Mouse (Mus musculus) forebrain, embryonic 16.5 days (tissue): Measurements from ENCODE around the gene Pptc7. TPM values are rescaled to one million over a fixed set of nuclear protein-coding genes. Genes with fewer than 3 reads are reported as not detected.
A peak's percentile ranks its signal among the peaks of the same experiment; 100 is the strongest.

Source experiments
- ATAC-seq: fragments of 200-750 bp; cut with Nextera tagmentation; 2 replicates; pipeline ENCODE4 v1.8.0; 2017; ENCODE audit warnings: mild to moderate bottlenecking, moderate library complexity
- H3K27ac ChIP-seq: fragments of 300-500 bp; sonication (generic); 2 replicates; pipeline ENCODE4 v1.5.1; 2014; ENCODE audit warnings: low read length, control low read depth
- H3K27me3 ChIP-seq: fragments of 300-500 bp; sonication (generic); replicated peaks from 2 replicates; pipeline ENCODE4 v1.6.1; 2014; ENCODE audit warnings: low read length; ENCODE audit not compliant: control insufficient read depth, insufficient read depth
- H3K36me3 ChIP-seq: fragments of 300-500 bp; sonication (generic); 2 replicates; pipeline ENCODE4 v1.6.1; 2014; ENCODE audit not compliant: control insufficient read depth, insufficient read depth
- H3K4me1 ChIP-seq: fragments of 300-500 bp; sonication (generic); replicated peaks from 2 replicates; pipeline ENCODE4 v1.6.1; 2014; ENCODE audit warnings: low read length; ENCODE audit not compliant: control insufficient read depth, insufficient read depth
- H3K4me2 ChIP-seq: fragments of 300-500 bp; sonication (generic); 2 replicates; pipeline ENCODE4 v1.6.1; 2014; ENCODE audit warnings: mild to moderate bottlenecking, low read length, control low read depth
- H3K4me3 ChIP-seq: fragments of 300-500 bp; sonication (generic); replicated peaks from 2 replicates; pipeline ENCODE4 v1.5.1; 2014; ENCODE audit warnings: mild to moderate bottlenecking, low read length, control low read depth
- H3K9ac ChIP-seq: fragments of 300-500 bp; sonication (generic); replicated peaks from 2 replicates; pipeline ENCODE4 v1.6.1; 2014; ENCODE audit warnings: low read depth, low read length, control low read depth
- H3K9me3 ChIP-seq: fragments of 300-500 bp; sonication (generic); 2 replicates; pipeline ENCODE4 v1.6.1; 2016; ENCODE audit warnings: low read length; ENCODE audit not compliant: control insufficient read depth
- WGBS: fragments of 180-500 bp; shearing (Covaris S2); extraction: QIAGEN DNeasy Blood & Tissue Kit; methylation state at CpG from one replicate; pipeline ENCODE4 v1.1.7; 2014; 5-methylcytosine and 5-hydroxymethylcytosine counted together
- polyA plus RNA-seq: library from polyadenylated mRNA; unstranded; fragments of >200 nt; fragmentation: Nextera tagmentation; extraction: Ambion mirVana; gene quantifications from 2 replicates; pipeline ENCODE4 v1.2.1, GENCODE M21; 2015

Pptc7 gene
- polyA plus RNA-seq, 1 experiment from 2014 or later, result 8.2 TPM

DNA sequence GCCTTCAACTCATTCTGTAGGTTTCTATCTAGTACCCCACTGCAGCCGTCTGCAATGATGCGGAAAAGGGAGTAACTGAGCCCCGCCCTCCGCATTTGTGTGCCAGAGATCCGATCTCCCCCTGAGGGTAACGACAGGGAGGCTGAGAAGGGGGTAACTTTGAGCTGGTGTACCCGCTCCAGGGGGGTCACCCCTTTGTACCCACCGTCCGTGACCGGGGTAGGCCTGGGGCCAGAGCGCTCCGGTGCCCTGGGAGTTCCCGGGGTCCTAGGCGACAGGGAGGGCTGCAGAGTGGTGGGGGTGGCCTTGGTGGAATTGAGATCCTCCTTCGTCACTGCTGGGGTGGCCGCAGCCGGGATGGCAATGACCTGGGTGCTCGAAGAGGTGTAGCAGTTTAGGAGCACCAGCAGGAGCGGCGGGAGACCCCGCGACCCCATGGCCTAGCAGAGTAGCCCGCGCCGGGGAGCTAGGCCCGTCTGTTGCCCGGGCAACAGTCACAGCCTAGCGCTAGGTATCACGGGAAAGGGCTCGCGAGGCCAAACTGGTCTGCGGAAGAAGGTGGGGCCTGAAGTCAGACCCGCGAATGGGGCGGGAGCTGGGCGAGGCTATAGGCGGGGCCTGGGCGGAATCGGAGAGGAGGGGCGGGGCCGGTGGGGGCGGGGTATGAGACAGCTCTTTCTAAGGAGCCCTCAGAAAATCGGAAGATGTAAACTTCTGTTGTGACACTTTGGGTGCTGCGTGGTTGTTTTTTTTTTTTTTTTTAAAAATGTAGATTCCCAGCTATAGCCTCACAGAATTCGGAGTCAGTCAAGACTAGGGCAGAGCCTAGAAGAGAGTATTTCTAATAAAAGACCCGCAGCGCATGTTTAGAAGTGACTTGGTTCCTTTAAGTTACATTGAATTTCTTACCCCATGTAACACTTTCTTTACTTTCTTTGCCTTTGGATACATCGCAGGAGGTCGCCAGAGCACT, 19.9 kb upstream of the Pptc7 start, which contains the start of gene Tctn1:
Gene Tctn1, minus strand, starts transcription at position 528 of the 973 bp plus-strand sequence.
- Histone ChIP-seq H3K36me3 (no peaks in the 10 kb centered on the region; the same call in 1 of the 2 replicates), H3K9me3 (no peaks in the 10 kb centered on the region), H3K4me1 (peaks cover 15% of the 10 kb centered on the region), H3K27ac (peak within 1 kb of the TSS; percentile 79), H3K4me3 (peak within 1 kb of the TSS; percentile 76), H3K4me2 (peak within 1 kb of the TSS; percentile 66), H3K27me3 (no peaks in the 10 kb centered on the region), H3K9ac (peak within 1 kb of the TSS; percentile 83)
- ATAC-seq, result peak; percentile 99
- under 1% methylated on average over 49 of the region's 49 CpGs for WGBS

DNA sequence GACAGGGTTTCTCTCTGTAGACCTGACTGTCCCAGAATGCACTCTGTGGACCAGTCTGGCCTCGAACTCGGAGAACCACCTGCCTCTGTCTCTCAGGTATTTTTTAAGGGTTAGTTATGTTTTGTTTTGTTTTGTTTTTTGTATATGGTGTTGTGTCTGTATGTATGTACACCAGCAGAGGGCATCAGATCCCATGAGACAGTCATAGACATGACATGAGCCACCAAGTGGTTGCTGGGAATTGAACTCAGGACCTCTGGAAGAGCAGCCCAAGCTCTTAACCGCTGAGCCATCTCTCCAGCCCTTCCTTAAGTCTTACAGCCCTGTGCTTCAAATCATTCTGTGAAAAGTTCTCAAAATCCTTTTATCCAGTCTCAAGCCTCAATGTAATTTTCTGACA, 19.0 kb upstream of the Pptc7 start:
- no peaks in the 10 kb centered on the region for H3K9me3 ChIP-seq
- no peaks in the 10 kb centered on the region for H3K36me3 ChIP-seq
- no peak for ATAC-seq
- H3K4me1 ChIP-seq, result peaks cover 15% of the 10 kb centered on the region
- WGBS, result 63% methylated on average over 3 of the region's 3 CpGs
- no peak overlapping the region for H3K9ac ChIP-seq
- H3K4me3 ChIP-seq, result no peak overlapping the region
- H3K4me2 ChIP-seq, result no peak overlapping the region
- H3K27ac ChIP-seq, result no peak overlapping the region
- H3K27me3 ChIP-seq, result no peaks in the 10 kb centered on the region

DNA sequence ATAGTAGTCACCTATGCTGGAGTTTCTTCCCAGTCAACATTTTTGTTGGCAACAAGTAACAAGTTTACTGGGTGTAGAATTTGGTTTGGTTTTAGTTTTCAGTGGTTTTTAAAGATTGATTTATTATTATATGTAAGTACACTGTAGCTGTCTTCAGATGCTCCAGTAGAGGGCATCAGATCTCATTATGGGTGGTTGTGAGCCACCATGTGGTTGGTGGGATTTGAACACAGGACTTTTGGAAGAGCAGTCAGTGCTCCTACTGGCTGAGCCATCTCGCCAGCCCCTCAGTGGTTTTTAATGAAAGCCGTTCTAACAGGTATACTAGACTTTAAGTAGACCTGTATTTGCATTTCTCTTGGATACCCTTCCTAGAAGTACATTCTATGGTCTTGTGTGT, 18.2 kb upstream of the Pptc7 start:
- H3K4me2 ChIP-seq, result no peak overlapping the region
- H3K36me3 ChIP-seq, result no peaks in the 10 kb centered on the region
- WGBS, result 88% methylated on average over 2 of the region's 2 CpGs
- H3K4me1 ChIP-seq, result peaks cover 15% of the 10 kb centered on the region
- no peak overlapping the region for H3K27ac ChIP-seq
- H3K27me3 ChIP-seq, result no peaks in the 10 kb centered on the region
- no peak overlapping the region for H3K4me3 ChIP-seq
- H3K9ac ChIP-seq, result no peak overlapping the region
- ATAC-seq, result no peak
- H3K9me3 ChIP-seq, result no peaks in the 10 kb centered on the region

DNA sequence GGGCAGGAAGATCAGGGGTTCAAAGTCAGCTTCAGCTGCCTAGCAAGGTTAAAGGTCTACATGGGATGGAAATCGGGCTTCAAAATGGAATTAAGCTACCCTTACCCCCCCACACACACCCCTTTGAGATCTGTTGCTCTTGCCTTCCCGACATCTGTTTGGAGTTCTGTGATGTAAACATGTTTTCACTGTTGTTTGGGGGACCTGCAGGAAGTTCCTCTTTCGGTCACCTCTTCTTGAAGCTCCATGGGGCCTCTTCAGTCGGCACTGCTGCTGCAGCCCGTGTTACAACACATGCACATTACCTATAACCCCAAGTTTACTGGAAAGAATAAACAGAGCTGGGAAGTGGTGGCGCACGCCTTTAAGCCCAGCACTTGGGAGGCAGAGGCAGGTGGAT, 17.0 kb upstream of the Pptc7 start:
- no peaks in the 10 kb centered on the region for H3K27me3 ChIP-seq
- no peak overlapping the region for H3K27ac ChIP-seq
- H3K9ac ChIP-seq, result no peak overlapping the region
- WGBS, result 78% methylated on average over 7 of the region's 7 CpGs
- H3K4me1 ChIP-seq, result peaks cover 12% of the 10 kb centered on the region
- H3K4me2 ChIP-seq, result no peak overlapping the region
- no peak for ATAC-seq
- H3K36me3 ChIP-seq, result no peaks in the 10 kb centered on the region
- no peak overlapping the region for H3K4me3 ChIP-seq
- no peaks in the 10 kb centered on the region for H3K9me3 ChIP-seq

DNA sequence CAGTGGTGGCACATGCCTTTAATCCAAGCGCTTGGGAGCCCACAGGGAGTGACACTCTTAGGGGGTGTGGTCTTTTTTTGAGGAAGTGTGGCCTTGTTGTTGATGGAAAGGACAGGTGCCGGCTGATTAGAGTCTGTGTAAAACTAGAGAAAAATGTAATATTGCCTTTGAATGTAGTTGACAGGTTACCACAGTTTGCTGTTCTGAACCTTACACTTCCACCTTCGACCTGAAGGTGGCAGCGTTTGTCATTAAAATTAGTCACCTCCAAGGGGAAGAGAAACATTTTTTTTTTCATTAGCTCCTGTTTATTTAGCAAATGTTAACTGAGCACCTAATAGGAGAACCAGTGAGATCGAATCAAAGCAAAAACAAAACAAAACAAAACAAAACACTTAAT, 16.3 kb upstream of the Pptc7 start:
- Histone ChIP-seq H3K4me2 (no peak overlapping the region), H3K9me3 (no peaks in the 10 kb centered on the region), H3K36me3 (no peaks in the 10 kb centered on the region), H3K9ac (no peak overlapping the region), H3K4me3 (no peak overlapping the region), H3K4me1 (peaks cover 11% of the 10 kb centered on the region), H3K27me3 (no peaks in the 10 kb centered on the region), H3K27ac (no peak overlapping the region)
- WGBS, result 24% methylated on average over 5 of the region's 5 CpGs
- no peak for ATAC-seq

DNA sequence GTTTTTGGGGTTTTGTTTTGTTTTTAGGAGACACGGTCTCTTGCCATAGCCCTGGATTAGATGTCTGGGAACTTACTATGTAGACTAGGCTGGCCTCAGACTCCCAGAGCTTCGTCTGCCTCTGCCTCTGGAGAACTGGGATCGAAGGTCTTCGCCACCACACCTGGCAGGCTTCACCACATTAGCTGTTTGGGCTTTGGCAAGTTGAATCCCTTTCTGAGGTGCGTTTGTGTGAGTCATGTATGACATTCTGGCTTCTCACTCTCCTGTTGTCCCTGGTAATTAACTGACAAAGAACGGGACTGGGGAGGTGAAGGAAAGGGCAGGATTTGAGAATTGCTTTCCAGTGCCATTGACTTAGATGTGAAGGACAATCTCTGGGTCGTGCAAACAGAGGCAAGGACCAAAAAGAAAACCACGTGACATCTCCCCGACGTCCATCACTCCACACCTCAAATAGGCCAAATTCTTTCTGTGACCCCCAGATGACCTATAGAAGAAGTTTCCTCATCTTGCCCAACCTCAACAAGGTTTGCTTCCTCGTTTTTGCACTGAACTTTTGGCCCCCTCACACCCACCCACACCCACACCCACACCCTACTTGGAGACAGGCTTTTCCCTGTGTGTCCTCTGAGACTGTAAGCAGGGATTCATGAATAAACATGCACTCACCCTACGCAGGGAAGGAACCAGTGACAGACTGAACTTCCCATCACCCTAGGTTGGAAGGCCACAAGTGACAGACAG, 15.1 kb upstream of the Pptc7 start:
- 76% methylated on average over 12 of the region's 12 CpGs for WGBS
- Histone ChIP-seq H3K36me3 (no peaks in the 10 kb centered on the region), H3K27ac (no peak overlapping the region), H3K27me3 (no peaks in the 10 kb centered on the region), H3K4me1 (peaks cover 3% of the 10 kb centered on the region), H3K9ac (no peak overlapping the region), H3K4me3 (no peak overlapping the region), H3K4me2 (no peak overlapping the region), H3K9me3 (no peaks in the 10 kb centered on the region)
- ATAC-seq, result no peak

DNA sequence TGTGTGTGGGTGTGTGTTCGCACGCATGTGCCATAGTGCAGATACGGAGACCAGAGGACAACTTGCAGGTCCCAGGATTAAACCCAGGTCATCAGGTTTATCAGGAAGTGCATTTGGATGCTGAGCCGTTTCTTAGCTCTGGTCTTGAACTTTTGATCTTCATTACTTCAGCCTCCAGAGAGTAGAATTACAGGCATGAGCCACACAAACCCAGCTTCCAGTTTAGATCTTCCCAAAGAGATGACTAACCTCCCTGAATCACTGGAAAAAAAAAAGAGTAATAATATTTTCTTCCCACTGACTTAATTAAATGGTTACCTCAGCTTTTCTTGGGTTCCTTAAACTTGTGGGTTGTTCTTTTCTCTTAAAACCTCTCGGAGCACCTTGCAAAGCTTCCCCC, 11.3 kb upstream of the Pptc7 start:
- H3K27me3 ChIP-seq, result no peaks in the 10 kb centered on the region
- WGBS, result 89% methylated on average over 5 of the region's 5 CpGs
- no peak overlapping the region for H3K4me3 ChIP-seq
- H3K9ac ChIP-seq, result no peak overlapping the region
- no peak overlapping the region for H3K4me2 ChIP-seq
- H3K36me3 ChIP-seq, result no peaks in the 10 kb centered on the region
- H3K4me1 ChIP-seq, result peaks cover 3% of the 10 kb centered on the region
- no peaks in the 10 kb centered on the region for H3K9me3 ChIP-seq
- no peak overlapping the region for H3K27ac ChIP-seq
- ATAC-seq, result no peak

DNA sequence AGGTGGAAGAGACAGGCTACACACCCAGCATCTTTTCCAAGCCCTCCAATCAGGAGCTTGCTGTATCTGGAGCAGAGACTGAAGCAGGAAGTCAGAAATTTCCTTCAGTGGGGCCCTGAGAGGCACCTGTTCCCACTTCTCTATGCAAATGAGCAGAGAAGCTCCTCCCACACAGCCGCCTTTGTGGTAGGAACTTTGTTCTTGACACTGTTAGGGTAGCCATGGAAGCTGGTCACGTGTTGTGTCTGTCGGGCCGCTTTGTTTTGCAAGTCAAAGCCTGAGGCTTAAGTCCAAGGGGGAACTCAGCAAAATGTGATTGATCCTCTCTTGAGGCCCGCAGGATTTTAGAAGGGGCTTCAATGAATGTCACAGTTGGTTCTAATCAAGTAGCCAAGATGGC, 9.4 kb upstream of the Pptc7 start:
- no peak overlapping the region for H3K9ac ChIP-seq
- 15% methylated on average over 5 of the region's 5 CpGs for WGBS
- no peaks in the 10 kb centered on the region for H3K9me3 ChIP-seq
- H3K4me3 ChIP-seq, result no peak overlapping the region
- H3K36me3 ChIP-seq, result no peaks in the 10 kb centered on the region
- no peaks in the 10 kb centered on the region for H3K27me3 ChIP-seq
- peaks cover 3% of the 10 kb centered on the region for H3K4me1 ChIP-seq
- H3K4me2 ChIP-seq, result no peak overlapping the region
- no peak overlapping the region for H3K27ac ChIP-seq
- ATAC-seq, result no peak

DNA sequence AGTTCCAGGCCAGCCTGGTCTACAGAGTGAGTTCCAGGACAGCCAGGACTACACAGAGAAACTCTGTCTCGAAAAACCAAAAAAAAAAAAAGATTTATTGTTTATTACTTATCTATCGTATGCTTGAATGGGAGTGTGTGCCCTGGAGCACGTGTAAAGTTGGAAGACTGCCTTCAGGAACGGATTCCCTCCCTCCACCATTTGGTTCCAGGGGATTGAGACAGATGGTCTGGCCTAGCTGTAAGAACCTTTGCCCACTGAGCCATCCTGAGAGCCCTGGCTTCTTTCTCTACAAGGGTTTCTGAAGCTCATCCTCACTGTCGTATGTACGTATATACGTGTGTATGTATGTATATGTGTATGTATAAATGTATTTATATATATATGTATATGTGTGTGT, 5.2 kb upstream of the Pptc7 start:
- no peaks in the 10 kb centered on the region for H3K9me3 ChIP-seq
- H3K4me1 ChIP-seq, result peaks cover 5% of the 10 kb centered on the region
- H3K27me3 ChIP-seq, result no peaks in the 10 kb centered on the region
- ATAC-seq, result no peak
- WGBS, result 75% methylated on average over 7 of the region's 7 CpGs
- H3K4me3 ChIP-seq, result no peak overlapping the region
- no peak overlapping the region for H3K4me2 ChIP-seq
- H3K27ac ChIP-seq, result no peak overlapping the region
- H3K9ac ChIP-seq, result no peak overlapping the region
- no peaks in the 10 kb centered on the region for H3K36me3 ChIP-seq
